Mouse (Mus musculus) 416B (cell line): Measurements from ENCODE around the gene Rhot1.

ENCODE experiments used
- DNase-seq: peaks from one replicate; pipeline ENCODE4 v3.0.0; 2011; ENCODE audit warnings: low read depth

Rhot1 gene

GRCm38 (mm10) chr11:80287150-80287549 is 78.3 kb downstream of the Rhot1 start:
- DNase-seq: peak; percentile 76

- DNase-seq: peak; percentile 77
Observed at GRCm38 (mm10) chr11:80289701-80290445, 81.1 kb downstream of the Rhot1 start.

GRCm38 (mm10) chr11:80291004-80291403 is 82.2 kb downstream of the Rhot1 start:
- peak; percentile 40 for DNase-seq

GRCm38 (mm10) chr11:80292463-80292862 is 83.6 kb downstream of the Rhot1 start:
- DNase-seq: no peak

DNA sequence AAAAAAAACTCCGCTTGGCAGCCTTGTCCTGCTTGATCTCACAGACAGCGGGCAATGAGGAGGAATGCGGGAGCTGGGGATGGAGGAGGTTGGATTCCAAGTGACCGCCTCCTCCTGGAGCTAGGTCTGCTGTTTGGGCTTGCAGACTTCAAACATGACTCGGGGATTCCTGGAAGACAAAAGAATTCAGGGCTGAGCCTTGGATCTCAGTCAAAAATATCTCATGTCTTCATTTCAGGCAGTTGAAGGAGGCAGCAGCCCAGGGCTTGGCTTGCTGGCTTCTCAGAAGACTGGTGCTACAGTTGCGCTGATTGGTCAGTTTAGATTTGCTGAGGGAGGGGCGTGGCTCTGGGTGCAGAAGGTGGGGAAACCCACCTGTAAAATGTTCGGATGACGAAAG is 86.2 kb downstream of the Rhot1 start:
- no peak for DNase-seq

DNA sequence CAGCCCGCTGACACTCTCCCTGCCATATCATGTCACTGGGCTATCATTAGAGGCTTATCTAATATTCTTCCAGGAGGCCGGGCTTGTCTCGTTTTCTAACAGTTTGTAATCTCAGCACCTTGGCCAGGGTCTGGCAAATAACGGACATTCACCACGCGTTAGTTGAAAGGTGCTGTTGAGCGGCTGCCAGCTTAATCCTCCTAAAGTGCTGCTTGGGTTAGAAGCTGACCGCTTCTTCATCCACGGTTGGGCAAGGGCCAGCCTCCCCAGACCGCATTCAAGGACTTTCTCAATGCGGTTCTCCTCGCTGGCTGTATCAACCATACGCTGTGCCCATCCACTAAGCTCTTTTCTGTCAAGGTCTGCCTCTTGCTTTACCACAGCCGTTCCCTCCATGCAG is 87.0 kb downstream of the Rhot1 start:
- DNase-seq: no peak

DNA sequence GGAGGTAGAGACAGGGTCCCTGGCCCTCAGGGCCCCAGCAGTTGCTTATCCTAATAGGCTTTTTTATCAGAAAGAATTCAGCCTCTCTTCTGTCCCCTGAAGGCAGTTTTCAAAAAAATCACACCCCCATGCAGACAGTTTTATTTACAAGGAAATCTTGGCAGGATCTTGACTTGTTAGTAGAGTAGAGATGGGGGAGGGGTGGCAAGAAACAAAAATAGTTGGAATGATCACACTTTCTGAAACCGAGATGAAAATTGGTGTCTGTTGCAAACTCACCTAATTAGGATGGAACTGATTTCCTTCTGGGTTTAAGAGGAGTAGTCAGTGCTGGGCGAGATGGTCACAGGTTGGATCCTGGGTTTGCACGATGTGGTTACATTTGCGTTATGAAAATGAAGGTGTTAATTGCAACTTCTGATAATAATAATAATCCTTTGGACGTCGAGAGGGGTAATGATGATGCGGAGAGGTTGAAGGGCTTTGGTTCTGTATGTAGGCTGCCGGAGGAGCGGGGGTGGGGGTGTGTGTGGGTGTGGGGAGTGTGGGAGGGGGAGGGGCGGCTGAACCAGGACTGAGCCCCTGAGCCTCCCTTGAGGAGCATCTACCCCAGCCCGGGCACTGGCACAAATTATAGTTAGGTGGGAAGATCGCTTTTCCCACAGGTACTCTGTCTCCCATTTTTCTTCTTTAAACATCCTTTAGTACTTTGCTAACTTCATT is 90.9 kb downstream of the Rhot1 start:
- DNase-seq: no peak

- no peak for DNase-seq
Observed at GRCm38 (mm10) chr11:80300551-80301315, 91.9 kb downstream of the Rhot1 start, which contains the start of gene Rhbdl3. Rhbdl3 (plus strand) TSS chr11:80300912.

GRCm38 (mm10) chr11:80301316-80302045 is 92.7 kb downstream of the Rhot1 start:
- DNase-seq: no peak

DNA sequence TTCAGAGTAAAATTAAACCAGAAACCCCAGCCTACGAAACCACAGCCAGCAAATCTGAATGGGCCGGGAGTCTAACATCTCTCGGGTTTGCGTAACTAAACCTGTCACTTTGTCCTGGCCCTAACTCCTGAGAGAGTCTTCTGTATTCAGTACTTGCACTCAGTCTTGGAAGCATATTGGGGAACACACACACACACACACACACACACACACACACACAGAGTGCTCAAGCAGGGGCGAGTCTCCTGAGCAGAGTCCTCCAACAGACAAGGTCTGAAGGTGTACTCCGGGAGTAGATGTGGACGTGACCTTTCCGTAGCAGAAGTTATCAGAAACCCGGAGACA is 93.2 kb downstream of the Rhot1 start:
- no peak for DNase-seq

GRCm38 (mm10) chr11:80302536-80302935 is 93.7 kb downstream of the Rhot1 start:
- DNase-seq: no peak

DNA sequence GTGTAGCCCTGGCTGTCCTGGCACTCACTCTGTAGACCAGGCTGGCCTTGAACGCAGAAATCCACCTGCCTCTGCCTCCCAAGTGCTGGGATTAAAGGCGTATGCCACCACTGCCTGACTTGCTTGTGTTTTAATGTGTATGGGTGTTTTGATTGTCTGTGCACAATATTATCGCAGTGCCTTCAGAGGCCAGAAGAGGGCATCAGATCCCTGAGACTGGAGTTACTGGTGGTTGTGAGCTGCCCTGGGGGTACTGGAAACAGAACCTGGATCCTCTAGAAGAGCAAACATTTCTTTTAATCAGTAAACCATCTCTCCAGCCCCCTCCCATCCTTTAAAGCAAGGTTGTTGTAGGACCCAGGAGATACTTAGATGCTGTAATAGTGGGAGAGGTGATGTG is 94.9 kb downstream of the Rhot1 start:
- no peak for DNase-seq

- DNase-seq: no peak
Observed at GRCm38 (mm10) chr11:80304846-80305245, 96.0 kb downstream of the Rhot1 start.

DNA sequence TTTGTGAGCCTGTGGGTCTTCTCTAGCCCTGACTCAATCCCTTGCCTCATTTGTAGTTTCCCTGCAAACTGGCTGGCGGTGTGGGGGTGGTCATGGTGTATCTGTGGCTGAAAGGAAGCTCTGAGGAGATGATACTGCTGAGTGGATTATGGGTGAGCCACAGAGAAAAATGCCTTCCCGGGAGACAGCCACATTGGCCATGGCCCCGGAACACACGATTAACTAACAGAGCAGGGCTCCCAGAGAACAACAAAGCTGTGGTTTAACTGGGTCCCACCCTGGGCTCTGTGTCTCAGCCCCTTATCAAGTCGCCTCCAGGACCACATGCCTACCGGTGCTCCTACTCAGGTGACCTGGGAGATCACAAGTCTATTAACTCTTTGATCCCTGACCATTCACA is 99.7 kb downstream of the Rhot1 start:
- no peak for DNase-seq

- DNase-seq: no peak
Observed at GRCm38 (mm10) chr11:80311271-80311670, 102.5 kb downstream of the Rhot1 start.

DNA sequence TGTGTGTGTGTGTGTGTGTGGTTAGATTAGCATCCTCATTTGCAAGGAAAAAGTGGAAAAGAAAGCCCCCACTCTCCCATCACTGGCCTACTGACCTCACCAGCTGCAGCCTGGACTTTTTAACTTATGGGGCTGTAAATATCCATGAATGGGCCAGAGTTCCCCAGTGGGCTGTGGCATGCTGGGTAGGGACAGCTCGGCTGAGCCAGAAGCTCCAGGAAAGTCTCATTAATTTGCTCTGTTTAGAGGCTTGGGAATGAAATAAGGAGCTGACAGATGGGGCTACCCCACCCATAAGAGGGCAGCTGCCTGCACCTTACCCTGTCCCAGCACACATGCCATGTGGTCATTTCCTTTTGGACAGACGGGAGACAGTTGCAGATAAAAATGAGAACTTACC is 103.2 kb downstream of the Rhot1 start:
- no peak for DNase-seq

- DNase-seq: no peak
Observed at GRCm38 (mm10) chr11:80312565-80312964, 103.7 kb downstream of the Rhot1 start.

DNA sequence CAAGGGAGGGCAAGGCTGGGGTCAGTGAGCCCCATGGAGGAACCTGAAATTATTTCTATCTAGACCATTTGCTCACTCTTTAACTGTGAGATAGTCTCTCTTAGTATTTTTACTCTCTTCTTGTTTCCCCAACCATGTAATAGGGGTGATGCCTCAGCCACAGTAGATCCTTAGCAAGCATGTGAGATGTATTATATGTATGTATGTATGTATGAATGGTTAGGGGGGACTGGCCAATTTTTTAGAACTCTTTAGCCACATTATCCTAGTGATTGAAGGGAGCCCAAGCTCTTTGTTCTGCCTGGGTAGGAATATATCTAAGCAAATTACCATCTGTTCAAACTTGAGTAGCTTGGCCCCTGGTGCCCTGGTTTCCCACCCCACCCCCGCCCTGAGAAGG is 104.6 kb downstream of the Rhot1 start:
- no peak for DNase-seq

- DNase-seq: no peak
Observed at GRCm38 (mm10) chr11:80313944-80314343, 105.1 kb downstream of the Rhot1 start.

DNA sequence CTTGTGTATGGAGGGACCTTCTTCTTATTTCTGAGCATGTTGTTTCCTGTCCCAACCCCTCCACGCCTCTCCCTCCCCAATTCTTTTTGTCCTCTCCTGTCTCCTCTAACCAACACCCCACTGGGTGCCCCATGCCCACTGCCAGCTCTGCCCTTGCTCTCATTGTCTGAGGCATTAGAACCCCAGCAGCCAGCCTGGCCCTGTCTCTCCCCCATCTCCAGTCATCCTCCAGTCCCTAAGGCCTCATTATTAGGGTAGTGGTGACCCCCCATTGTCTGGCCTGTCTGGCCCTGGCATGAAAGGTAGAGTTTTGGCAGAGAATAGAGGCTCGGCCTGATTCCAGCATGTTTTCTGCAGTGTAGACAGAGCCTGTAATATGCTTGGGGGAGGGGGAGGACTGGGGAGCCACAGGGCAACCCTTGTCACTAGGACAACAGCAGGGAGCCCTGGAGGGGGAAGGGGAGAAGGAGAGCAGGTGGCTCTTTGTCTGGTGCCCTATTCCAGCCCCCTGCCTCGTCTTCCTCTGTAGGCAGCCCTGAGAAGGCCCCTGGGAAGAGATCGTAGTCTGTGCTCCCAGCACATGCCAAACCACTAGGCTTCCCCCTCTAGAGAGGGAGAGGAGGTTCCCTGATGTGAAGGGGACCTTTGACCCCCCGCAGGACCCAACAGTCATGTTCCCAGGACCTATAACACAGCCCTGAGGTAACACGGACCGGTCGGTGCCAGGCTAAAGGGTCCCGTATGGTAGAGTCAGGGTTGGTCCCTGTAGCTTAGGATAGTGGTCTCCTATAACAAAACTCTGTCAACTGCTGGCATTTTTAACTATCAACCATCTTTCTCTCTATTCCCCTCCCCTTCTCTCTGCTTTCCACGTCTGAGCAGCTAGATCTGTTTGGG is 107.2 kb downstream of the Rhot1 start:
- DNase-seq: no peak
